Mouse (Mus musculus): ENCODE measurements at regions not wholly inside any gene's neighbourhood (a gene's known extent, or its start where the extent isn't known, plus 50 kb on each side); places are given as distances from the start of the nearest gene placed in this dataset.

DNA sequence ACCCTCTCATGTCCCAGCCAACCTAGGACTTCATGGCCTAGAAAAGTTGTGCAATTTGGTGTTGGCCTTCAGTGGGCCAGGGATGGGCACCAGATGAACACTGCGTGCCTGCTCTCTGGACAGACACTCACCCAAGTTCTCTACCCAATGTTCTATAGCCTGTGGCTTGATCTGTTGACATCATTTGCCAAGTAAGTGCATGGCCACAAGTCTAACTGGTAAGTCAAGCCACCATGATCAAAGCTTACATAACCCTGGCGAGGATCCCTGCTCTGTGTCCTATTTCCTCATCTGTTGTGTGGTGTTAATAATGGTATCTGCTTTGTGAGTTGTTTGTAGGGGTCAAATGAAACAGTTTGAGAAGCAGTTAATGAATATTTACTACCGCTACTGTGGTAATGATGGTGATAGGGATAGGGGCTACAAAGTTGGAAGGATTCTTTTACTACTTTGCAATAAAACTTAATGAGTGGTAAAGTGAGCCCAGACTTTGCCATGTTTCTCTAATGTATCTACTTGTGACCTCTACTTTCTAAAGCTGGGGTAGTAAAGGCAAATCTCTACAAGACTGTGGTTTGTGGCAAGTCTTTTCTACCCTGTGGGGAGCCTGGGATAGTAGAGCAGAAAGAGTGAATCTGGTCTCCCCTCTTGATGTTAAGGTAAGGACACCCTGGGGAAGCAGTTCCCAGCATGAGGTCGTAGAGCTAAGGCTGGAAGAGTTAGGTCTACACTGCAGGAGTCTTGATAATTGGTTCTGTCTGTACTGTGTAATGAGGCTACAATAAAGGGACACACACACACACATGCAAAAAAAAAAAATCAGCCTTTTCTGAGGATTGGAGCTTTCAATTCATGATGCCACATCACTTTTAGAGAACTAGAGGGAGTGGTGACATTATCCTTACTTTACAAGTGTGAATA lies 183.3 kb upstream of the Cpeb2 start:
- TF ChIP-seq CTCF (IDR thresholded peaks at IDR 0.05; ENCODE audit: insufficient read depth, low read length) (no peak), POLR2A (IDR thresholded peaks at IDR 0.05; ENCODE audit: borderline replicate concordance, extremely low read depth, low read depth, low read length) (no peak)
